Mouse (Mus musculus) large intestine, adult 2 months (tissue): Measurements from ENCODE around the gene Rhoh. TPM values are rescaled to one million over a fixed set of nuclear protein-coding genes. Genes with fewer than 3 reads are reported as not detected.

Source experiments
- DNase-seq: peaks from one replicate; pipeline ENCODE4 v3.0.0-alpha.2; 2012; ENCODE audit warnings: low read depth, low spot score
- WGBS: fragments of 180-500 bp; shearing (Covaris S2); methylation state at CpG from one replicate; pipeline ENCODE4 v1.1.7; 2018; 5-methylcytosine and 5-hydroxymethylcytosine counted together
- polyA plus RNA-seq: library from polyadenylated mRNA; depleted of rRNA; stranded (reverse); fragments of >200 nt; gene quantifications from 2 replicates; pipeline ENCODE4 v1.2.3, GENCODE M21; 2012

The Rhoh gene
- polyA plus RNA-seq, 1 experiment: 5.8 TPM

- WGBS: 90% methylated on average over 5 of the region's 6 CpGs
- no peak for DNase-seq
These were observed 2.7 kb upstream of the Rhoh start for GRCm38 (mm10) chr5:65858355-65858754.

- no peak for DNase-seq
- WGBS: 43% methylated on average over 12 of the region's 12 CpGs
These were observed 2.1 kb upstream of the Rhoh start for GRCm38 (mm10) chr5:65858898-65859297.

GRCm38 (mm10) chr5:65859396-65859795, 1.6 kb upstream of the Rhoh start:
- no peak for DNase-seq
- WGBS: 31% methylated on average over 6 of the region's 6 CpGs

- DNase-seq: no peak
- 80% methylated on average over 12 of the region's 12 CpGs for WGBS
These were observed 572 bp upstream of the Rhoh start for GRCm38 (mm10) chr5:65860281-65861000.

GRCm38 (mm10) chr5:65862217-65862927, 1.4 kb downstream of the Rhoh start:
- no peak for DNase-seq
- WGBS: 87% methylated on average over 7 of the region's 7 CpGs

- 72% methylated on average over 12 of the region's 12 CpGs for WGBS
These were observed 2.3 kb downstream of the Rhoh start for GRCm38 (mm10) chr5:65863349-65863749.

GRCm38 (mm10) chr5:65864486-65864885, 3.5 kb downstream of the Rhoh start:
- WGBS: 88% methylated on average over 7 of the region's 7 CpGs
- DNase-seq: no peak

More at GRCm38 (mm10) chr5:65863349-65863749, 2.3 kb downstream of the Rhoh start:
- no peak for DNase-seq

- WGBS: 70% methylated on average over 3 of the region's 3 CpGs
- no peak for DNase-seq
These were observed 3.9 kb downstream of the Rhoh start for GRCm38 (mm10) chr5:65864946-65865345.

GRCm38 (mm10) chr5:65866591-65866990, 5.6 kb downstream of the Rhoh start:
- no peak for DNase-seq
- 84% methylated on average over 6 of the region's 6 CpGs for WGBS

- WGBS: 64% methylated on average over 7 of the region's 7 CpGs
- DNase-seq: no peak
These were observed 6.5 kb downstream of the Rhoh start for GRCm38 (mm10) chr5:65867380-65868116.

GRCm38 (mm10) chr5:65868419-65868818, 7.4 kb downstream of the Rhoh start:
- DNase-seq: no peak
- 56% methylated on average over 3 of the region's 3 CpGs for WGBS

- whole genome bisulfite sequencing: 90% methylated on average over 4 of the region's 4 CpGs
- DNase-seq: no peak
These were observed 8.6 kb downstream of the Rhoh start for GRCm38 (mm10) chr5:65869660-65870059.

- 81% methylated on average over 13 of the region's 13 CpGs for WGBS
These were observed 10.4 kb downstream of the Rhoh start for GRCm38 (mm10) chr5:65871276-65871875.

GRCm38 (mm10) chr5:65873212-65873611, 12.2 kb downstream of the Rhoh start:
- WGBS: 62% methylated on average over 4 of the region's 4 CpGs
- no peak for DNase-seq

More at GRCm38 (mm10) chr5:65871276-65871875, 10.4 kb downstream of the Rhoh start:
- DNase-seq: no peak

- WGBS: 90% methylated on average over 7 of the region's 7 CpGs
These were observed 14.3 kb downstream of the Rhoh start for GRCm38 (mm10) chr5:65875269-65875668.

GRCm38 (mm10) chr5:65878367-65878766, 17.4 kb downstream of the Rhoh start:
- DNase-seq: no peak
- 55% methylated on average over 3 of the region's 3 CpGs for WGBS

More at GRCm38 (mm10) chr5:65875269-65875668, 14.3 kb downstream of the Rhoh start:
- no peak for DNase-seq

- no peak for DNase-seq
- WGBS: 91% methylated on average over 2 of the region's 2 CpGs
These were observed 20.2 kb downstream of the Rhoh start for GRCm38 (mm10) chr5:65881254-65881653.

GRCm38 (mm10) chr5:65882476-65883205, 21.6 kb downstream of the Rhoh start:
- 68% methylated on average over 10 of the region's 10 CpGs for WGBS
- no peak for DNase-seq

GRCm38 (mm10) chr5:65883355-65883754, 22.3 kb downstream of the Rhoh start:
- no peak for DNase-seq
- 73% methylated on average over 5 of the region's 5 CpGs for WGBS
